Mouse (Mus musculus) ovary, postnatal 36 days (tissue): Measurements from ENCODE around the gene Orc5.

Experiments used
- DNase-seq: peaks from one replicate; pipeline ENCODE4 v3.0.0; 2022; ENCODE audit warnings: low spot score, mixed read lengths

The Orc5 gene

DNA sequence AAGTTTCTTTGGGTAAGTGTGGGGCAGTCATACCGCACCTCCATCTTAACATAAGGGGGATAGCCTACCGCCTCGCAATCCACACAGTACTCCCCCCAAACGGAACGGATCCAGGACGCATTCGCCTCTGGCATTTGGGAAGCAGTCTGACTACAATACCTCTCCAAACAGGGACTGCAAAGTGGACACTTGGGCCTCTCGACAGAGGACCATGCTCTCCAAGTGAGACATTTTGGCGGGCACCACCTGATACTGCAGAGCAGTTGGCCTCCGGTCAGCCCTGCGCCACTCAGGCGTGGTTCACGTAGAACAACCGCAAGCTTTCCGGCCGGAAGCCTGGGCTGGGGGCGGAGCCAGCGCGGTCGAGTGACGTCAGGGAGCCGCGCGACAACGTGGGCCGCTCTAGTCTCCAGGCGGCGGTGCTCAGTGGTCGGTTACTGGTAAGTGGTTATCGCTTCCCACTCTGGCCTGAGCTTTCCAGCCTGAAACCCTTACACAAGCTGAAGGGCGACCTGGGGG, at the start of gene Orc5:
TSS of gene Orc5 (minus strand) at position 397 of the 519 bp plus-strand sequence.
- DNase-seq, result peak; percentile 92

DNA sequence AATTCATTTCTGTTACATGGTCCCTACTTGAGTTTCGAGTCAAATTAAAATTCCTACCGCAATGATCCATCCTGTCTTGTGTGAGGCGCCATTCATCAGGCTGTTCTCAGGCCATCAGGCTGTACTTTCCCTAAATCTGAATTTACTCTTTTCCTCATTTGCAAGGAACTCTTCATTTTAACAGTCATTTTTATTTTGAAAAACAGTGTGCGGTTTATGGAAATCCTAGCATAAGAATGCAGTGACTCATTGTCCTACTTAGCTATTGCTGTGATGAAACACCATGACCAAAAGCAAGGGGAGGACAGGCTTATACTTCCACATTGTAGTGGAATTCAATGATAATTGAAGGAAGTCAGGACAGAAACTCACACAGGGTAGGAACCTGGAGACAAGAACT, 46.8 kb upstream of the Orc5 start:
- no peak for DNase-seq

DNA sequence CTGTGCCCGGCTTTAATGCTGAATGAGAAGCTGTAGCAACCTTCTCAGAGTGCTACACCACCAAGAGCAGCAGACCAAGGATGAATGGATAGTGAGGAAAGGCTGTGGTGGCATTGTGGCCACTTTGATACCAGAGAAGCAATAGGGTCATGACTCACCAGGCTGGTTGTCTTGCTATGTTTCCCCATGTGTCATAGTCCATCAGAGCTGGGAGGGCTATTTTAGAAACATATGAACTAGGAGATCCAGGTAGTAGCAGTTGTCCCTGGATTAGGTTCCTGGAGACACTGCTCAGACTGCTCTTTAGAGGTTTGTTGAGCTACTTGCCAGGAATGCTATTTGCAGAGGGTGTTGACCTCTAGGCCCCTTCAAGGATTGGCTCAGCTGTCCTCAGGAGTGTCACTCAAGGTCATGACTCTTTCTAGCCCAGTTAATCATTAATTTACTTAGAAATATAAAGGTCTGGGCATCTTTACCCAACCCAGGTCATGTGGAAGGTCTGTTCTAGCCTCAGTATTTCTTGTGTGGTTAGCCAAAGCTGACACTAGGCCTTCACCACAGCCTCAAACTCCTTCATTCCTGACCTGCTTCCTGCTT, 39.2 kb upstream of the Orc5 start:
- DNase-seq, result no peak

DNA sequence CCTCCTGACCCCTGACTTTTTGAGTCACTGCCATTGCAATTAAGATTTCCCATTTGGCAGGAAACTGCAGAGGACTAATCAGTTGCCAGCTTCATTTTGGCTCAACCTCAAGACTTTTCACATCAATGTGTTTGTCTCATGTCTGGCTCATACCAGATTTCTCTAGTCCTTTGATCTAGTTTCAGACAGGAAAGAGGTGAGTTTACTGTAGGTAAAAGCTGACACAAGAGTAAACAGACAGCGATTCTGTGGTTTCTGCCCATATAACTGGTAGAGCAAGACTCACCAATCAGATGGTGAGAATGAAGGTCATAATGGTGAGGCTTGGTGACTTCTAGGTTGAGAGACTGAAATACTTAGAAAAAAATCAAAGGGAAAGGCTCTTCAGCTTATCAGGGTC, 37.3 kb upstream of the Orc5 start:
- DNase-seq, result no peak

DNA sequence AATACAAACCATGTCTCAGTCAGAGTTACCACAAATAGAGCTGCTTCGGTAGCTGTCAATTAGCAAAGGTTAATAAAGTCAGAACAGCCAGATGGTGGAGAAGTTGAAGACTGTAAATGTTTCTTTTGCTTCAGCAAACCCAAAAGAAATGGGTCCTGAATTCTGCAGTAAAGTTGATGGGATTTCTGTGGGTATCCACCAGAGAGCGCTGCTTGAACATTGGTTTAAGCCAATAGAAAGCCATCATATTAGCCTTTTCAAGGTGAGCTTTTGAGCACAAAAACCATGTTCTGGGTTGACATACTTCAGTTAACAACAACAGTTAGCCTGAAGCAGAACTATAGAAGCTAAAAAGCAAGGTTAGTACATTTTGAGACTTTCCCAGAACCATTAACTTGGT, 34.3 kb upstream of the Orc5 start:
- no peak for DNase-seq

DNA sequence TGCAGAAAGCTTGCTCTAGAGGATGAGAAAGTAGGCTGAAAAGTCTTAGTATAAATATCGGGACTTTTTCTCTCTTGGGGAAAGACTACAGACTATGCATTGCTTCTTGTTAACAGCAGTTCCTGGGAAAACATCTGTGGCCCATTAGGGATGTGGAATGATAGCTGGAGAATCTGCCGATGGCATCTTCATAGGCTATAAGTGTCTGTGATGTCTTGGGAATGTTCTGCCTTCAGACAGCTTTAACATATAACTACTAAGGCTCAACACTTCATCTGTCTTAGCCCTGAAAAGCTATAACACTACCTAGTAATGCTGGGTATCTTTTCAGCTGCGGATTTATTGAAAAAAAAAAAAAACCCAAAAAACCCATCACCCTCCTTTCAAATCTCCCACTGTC, 27.8 kb upstream of the Orc5 start:
- DNase-seq, result no peak

DNA sequence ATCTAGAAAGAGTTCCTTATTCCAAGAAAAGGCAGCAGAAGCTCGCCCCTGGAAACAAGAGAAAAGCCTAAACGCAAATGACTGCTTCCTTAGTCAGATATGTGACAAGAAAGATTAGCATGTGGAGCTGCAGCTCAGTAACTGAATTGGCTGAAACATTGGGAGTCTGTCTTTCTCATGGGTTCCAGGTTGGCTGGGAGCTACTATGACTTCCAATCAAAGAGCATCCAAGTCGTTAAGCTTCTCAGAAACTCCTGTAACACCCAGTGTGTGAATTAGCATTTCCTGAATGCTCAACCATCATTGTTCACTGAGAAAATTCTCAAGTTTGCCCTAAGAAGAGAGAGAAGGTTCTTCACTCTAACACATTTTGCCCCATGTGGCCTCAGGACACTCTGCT, 24.5 kb upstream of the Orc5 start:
- no peak for DNase-seq

DNA sequence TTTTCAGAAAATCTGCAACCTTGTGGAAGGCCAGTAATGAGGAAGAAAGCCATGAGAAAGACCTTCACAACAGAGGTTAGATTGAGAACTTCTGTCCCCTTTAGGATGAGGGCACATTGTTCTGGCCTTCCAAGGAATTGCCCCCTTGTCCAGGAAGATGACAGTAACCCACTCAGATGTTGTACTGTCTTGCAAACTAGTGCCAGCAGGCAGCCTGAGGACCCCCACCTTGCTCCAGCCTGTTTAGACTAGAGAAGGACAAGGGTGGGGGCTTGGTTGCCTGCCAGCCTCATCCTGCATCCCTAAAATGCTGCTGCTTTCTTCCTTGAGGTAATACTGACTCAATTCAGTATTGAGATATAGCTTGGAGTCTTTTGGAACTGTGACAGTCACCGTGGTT, 23.9 kb upstream of the Orc5 start:
- DNase-seq, result no peak

DNA sequence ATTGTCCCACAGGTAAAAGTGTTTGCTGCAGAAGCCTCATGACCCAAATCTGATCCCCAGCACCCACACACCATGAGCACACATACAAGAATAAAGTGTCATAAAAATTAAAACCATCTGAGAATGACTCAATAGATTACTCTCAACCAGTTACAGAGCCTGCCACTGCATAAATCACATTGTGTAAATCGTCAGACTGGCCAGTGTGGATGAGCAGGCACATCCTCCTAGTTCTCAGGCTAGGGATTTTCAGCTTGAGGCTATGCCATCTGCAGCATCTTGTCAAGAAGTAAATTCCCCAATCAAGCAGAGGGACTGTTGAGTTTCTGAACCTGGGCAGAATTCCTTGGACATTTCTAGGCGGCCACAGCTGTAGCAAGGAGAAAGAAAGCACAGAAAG, 23.5 kb upstream of the Orc5 start:
- DNase-seq, result no peak

DNA sequence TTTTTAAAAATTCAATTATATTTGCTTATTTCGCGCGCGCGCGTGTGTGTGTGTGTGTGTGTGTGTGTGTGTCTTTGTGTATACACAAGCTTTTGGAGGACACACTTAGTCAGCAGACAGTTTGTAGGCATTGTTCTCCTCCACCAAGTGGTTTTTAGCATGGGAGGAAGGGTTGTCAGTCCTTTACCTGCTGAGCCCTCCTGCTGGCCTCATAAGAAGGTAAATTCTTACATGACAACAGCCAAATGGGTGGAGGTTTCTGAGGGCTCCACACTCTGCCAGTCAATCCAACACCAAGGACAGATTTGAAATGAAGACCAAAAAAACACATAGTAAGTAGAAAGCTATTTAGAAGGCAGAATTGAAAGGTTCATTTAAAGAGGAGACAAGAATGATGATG, 22.7 kb upstream of the Orc5 start:
- no peak for DNase-seq

DNA sequence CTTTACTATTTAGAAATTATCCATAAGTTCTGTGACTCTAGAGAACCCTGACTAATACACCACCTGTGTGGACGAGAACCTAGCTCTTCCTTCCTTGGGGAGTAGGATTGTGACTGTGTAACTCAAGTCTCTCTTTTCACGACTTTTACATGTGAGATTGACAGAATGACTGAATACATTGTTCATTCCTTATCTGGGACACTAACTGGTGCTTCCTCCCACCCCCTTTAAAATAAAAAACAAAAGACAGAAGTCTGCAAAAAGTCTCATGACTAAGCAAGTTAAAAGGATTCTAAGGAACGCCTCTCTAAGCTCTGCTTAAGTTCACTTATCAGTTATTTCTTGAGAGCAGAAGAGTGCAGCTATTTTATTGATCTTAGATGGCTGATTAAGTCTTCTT, 22.2 kb upstream of the Orc5 start:
- no peak for DNase-seq

DNA sequence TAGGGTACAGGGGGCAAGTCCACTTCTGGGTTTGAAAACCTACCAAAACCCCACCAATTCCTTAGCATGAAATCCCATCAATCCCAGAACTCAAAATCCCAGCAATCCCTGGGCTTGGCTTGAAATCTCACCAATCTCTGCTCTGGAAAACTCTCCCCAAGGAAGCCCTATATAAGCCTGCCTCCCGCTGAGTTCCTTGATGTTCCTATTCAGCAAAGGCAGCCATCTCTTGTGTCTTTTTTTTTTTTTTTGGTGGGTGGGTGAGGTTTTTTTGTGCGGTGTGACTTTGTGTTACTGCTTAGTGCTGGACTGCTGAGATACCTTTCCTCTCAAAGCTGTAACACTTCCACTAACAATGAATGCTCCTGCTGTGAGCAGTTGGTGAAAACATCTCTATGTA, 15.5 kb upstream of the Orc5 start:
- no peak for DNase-seq

DNA sequence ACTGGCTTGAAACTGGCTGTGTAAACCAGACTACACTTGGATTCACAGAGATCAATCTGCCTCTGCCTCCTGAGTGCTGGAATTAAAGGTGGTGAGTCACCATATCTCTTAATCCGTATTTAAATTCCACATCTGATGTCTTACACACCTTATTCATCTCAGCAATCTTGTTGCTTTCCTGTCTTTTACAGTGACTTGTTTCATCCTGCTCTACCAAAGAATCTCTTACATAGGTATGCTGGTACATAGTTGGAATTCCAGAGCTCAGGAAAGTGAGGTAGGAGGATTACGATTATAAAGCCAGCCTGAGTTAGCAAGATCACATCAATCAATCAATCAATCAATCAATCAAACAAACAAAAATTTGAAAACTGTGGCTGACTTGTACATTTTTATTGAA, 9.6 kb upstream of the Orc5 start:
- DNase-seq, result no peak

DNA sequence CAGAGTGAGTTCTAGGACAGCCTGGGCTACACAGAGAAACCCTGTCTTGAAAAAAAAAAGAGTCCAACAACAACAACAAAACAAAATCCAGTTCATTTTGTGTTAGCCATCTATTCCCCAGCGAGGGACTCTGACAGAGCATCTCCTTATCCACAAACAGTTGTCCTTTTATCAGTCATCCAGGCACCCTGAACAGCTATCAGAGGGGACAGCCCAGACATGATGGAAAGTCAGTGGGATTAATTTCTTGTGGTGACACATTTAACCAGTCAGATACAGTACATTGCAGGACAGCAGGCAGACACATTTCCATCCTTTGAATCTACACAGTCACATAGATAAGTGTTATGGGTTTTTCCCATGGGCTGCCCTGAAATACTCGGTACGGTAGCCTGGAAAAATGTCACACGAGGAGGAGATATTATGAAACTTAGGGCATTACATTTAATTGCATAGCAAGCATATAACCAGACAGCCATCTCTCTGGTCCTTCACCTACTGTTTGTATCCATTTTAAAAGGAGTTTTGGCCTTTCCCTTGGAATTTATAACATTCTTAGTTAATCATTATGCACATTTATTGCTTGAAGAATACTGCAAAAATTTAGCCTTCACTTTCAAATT, 7.4 kb upstream of the Orc5 start:
- DNase-seq, result no peak

DNA sequence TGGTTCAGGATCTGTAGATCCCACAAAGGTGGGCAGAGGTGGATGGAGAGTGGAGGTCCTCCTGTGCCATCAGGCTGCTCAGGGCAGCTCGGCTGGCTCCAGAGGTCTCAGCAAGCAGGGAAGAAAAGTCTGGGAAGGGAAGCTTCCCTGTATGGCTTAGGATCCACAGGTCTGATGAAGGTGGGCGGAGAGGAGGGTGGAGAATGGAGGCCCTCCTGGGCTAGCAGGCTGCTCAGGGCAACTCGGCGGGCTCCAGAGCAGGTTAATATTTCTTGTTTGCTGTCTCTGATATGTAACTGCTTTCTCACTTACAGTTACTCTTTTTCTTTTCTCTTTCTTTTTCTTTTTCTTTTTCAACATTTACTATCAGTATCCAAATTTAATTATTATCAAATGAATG, 6.5 kb upstream of the Orc5 start:
- no peak for DNase-seq

DNA sequence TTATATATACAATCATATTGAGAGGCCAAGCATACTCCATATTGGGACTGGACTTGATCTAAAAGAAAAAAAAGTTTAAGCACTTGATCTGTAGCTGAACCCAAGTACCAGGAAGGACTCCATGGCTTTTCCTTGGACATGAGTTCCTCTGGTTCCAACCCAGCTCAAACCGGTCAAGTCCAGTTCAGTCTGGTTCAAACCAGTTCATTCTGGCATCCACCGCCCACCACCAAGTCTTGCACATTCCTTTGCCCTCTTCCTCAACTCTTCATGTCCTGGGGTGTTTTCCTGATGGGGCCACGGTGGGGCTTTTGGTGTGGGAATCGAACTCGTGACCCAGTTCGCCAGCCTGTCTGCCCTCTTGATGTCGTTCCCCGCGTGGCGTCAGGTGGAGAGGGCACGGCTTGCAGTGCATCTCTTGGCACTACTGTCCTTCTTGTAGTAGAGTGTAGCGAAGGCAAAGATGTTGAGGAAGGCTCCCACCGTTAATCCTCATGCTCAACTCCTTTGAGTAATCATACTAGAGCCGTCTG, 2.1 kb upstream of the Orc5 start:
- no peak for DNase-seq

DNA sequence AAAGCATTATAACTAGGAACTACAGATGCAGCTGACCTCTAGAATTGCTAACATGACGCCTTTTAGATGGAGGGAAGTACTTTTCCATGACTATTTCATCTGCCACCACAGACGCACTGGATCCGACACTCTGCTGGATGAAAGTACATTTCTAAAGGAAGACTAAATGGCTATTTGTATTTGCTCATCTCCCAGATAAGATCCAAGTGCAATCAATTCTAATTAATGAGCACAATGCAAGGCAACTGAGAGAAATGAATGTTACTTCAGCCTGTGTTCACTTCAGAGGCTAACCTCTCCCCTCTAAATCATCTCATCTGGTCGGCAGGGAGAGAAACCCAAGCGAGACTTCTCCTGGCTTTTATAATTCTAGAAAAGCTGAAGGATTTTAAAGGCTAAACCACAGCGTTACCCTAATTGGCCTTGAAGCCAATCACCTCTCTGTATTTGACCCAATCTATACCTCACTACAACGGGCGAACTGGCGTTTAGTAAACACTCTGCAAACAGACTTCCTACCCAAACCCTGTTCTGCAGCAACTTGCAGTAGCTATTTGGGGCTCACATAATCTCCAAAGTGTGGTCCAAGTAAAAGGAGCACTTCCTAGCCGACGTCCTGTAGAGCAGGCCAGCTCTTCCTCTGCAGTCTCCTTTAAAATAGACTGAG, 730 bp downstream of the Orc5 start:
- no peak for DNase-seq

DNA sequence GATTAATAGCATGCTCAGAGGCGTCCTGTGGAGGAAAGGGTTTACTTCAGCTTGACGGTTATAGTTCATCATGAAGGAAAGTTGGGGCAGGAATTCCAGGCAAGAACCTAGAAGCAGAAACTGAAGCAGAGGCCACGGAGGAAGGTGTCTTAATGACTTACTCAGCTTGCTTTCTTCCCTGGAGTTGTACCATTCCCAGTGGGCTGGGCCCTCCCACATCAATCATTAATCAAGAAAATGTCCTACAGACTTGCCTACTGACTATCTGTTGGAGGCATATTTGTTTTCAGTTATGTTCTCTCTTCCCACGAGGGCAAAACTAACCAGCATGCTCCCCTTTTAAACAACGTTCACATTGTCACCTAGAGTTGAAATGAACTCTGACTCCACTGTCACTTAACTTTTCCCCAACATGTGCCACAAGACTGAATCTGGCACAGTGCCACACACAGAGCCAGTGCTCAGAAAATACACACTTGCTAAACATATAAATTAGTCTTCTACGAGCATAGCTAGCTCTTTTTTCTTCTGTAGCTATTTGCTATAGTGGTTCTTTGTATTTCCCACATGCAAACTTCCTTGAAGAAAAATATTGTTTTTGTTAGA, 1.6 kb downstream of the Orc5 start:
- no peak for DNase-seq

DNA sequence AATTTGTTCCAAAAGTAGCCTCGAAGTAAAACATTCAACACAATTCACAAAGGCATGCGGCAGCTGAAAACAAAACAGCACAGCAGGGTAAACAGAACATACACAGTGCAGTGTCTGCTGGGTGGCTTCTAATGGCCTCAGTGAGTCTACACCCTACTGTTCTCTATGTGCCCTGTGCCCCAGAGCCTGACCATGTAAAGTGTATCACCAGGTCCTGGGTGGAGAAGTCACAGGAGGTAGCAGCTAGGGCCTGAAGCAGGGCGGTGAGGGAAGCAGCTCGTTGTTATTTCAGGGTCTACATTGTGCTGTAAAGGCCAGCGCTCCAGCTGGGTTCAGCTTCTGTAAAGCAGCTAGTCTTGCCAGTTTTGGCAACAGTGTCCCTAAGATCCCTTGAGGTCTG, 3.7 kb downstream of the Orc5 start:
- no peak for DNase-seq

DNA sequence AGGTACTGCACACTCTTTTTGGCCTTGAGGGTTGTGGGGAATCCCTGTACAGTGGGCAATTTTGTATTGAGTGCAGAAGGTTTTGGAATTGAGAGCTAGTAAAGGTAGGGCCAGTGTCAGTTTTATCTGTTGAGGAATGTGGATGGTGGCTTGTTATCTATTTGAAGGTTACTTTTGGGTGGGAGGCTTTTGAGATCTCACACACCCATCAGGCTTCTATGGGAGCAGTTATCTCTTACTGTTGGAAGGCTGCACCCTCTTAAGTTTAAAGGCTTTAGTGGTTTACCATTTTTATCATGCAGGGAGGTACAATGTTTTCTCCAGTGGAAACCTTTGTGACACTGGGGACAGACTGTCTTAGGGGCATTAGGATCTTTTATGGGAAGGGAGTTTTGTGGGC, 4.9 kb downstream of the Orc5 start:
- no peak for DNase-seq

DNA sequence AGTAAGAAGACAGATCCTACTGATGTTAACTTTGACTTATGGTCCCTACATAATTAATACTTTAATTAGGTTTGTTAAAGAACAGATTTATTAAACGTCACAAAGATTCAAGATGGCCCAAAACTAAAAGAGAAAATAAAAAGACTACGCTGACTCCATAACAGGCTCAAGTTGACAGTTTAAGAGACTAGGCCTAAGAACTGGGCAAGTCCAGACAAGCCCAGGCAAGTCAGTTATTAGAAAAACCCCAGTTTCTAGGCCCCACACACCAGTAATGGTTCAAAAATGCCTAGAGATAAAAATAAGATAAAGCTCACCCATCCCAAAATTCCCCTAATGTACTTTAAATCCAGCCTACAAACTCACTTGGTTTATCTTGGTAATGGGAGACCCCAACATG, 7.6 kb downstream of the Orc5 start:
- no peak for DNase-seq

DNA sequence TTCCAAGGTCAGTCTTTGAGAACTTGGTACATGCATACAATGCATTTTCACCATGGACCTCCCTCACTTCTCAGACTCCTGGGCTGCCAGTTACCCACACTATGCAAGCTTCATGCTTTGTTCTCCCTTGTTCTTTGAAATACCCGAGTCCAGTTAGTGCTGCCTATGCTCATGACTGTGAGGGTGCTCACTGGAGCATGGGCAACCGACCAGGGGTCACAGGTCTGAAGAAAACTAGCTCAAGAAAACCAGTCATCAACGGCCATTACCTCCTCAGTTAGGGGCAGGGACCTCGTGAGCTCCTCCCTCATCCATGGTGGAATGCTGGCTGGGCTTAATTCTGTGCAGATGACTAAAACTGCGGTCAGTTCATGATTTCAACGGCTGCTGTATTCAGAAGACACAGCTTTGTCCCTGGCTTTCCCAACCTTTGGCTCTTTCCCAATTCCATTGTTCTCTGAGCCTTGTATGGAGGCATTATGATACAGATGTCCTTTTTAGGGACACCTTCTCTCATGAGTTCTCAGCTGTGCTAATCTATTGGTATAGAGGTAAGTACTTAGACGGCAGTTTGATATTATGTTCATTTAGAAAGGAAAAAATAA, 11.1 kb downstream of the Orc5 start:
- DNase-seq, result no peak

DNA sequence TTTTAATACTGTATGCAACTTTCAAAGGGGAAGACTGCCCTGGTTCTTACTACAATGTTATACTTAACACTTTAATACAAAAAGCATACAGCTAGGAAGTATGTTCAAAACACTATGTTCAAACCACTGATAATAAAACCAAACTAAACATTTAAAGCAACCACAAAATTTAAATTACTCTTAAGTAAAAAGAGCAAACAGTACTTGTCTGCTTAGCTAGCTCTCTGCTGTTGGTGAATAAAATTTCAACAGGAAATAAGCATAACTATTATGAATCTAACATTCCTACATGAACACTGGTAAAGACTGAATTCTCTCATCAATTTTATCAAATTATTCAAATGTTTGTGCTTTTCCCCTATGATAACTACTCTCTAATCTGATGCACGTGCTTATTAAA, 13.5 kb downstream of the Orc5 start:
- DNase-seq, result no peak
